Mouse (Mus musculus) heart, postnatal 0 days (tissue): Measurements from ENCODE around the gene Gnao1.

Source experiments
- CTCF ChIP-seq: IDR thresholded peaks from 2 replicates; pipeline ENCODE4 v1.5.1; 2016; ENCODE audit warnings: antibody characterized with exemption, control low read depth, low read depth
- EP300 ChIP-seq: IDR thresholded peaks from 2 replicates; pipeline ENCODE4 v1.6.1; 2016; ENCODE audit warnings: antibody characterized with exemption, low read depth

GRCm38 (mm10) chr8:93960909-93961308 lies 151.1 kb downstream of the Gnao1 start:
- TF ChIP-seq CTCF (no peak), EP300 (no peak)
